Mouse (Mus musculus) megakaryocyte, embryonic 14.5 days (primary cell): ENCODE results near the gene Ankrd54.

Experiments used
- FLI1 ChIP-seq: IDR thresholded peaks from 2 replicates; pipeline ENCODE4 v1.6.1; 2012; ENCODE audit warnings: low read length, inconsistent platforms, mixed read lengths
- GATA1 ChIP-seq: IDR thresholded peaks from 3 replicates; pipeline ENCODE4 v1.6.1; 2012; ENCODE audit warnings: mixed read lengths, low read length, inconsistent platforms, borderline replicate concordance

GRCm38 (mm10) chr15:79025687-79026308 lies 36.9 kb downstream of the Ankrd54 start:
- TF ChIP-seq GATA1 (no peak), FLI1 (no peak)
